18 mouse cellular contexts compared by ENCODE assay signal in the genomic region with DNA sequence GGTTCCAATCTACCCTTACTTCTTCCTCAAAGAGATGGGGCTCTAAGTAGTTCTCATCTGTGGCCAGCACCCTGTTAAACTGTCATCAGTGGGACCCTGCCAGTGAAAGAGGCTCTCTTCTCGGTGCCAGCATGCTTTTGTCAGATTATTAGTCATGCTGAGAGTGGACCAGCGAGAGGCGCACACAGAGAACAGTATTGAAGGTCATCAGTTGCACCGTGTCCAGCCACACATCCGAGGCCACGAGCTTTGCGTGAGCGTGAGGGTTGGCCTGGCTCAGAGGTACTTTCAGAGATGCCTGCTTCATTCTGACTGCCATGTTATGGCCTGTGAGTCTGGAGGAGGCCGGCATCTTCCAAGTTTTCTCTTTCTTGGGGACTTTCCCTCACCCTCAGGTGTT.
A peak's percentile ranks its signal among the peaks of the same experiment; 100 is the strongest.
DNase-seq lines count a peak whose midpoint lies in the region; ATAC-seq and TF ChIP-seq lines count a peak whose summit lies in the region.
"Had no signal": no experiment of that assay in that cellular context is flagged by ENCODE, and none has a peak within 500 bp of the region (broad histone marks: within the 10 kb centered on the region; RNA-seq: fewer than 3 reads in every experiment).

No protein-coding gene starts in this region.

- no peak overlapping the region for H3K4me3 ChIP-seq in intestine, embryonic 14.5 days (ENCODE audit: low read depth, low read length)
- no peak overlapping the region for H3K4me3 ChIP-seq in intestine, postnatal 0 days (ENCODE audit: low read depth, low read length)
- no peak overlapping the region for H3K4me3 ChIP-seq in midbrain, embryonic 10.5 days
- H3K4me3 ChIP-seq: embryonic facial prominence, embryonic 12.5 days; forebrain, embryonic 13.5 days; hindbrain, embryonic 12.5 days had no signal

- 93% methylated on average over 9 of the region's 9 CpGs for WGBS in intestine, embryonic 14.5 days
- 93% methylated on average over 9 of the region's 9 CpGs for WGBS in intestine, postnatal 0 days
- 96% methylated on average over 9 of the region's 9 CpGs for WGBS in midbrain, embryonic 10.5 days

- peak; percentile 23 for DNase-seq in intestine, embryonic 14.5 days (ENCODE audit: low spot score)
- DNase-seq in adrenal gland, adult 2 months = peak; percentile 76
- peak; percentile 60 for DNase-seq in adrenal gland, adult 8-10 months
- peak; percentile 57 to 70 for DNase-seq in adrenal gland, postnatal 36 days
- DNase-seq in midbrain, embryonic 10.5 days (ENCODE audit: low spot score) = no peak
- DNase-seq: cerebellum, adult 2 months; cerebellum, postnatal 10 days; forebrain, postnatal 0 days; gastrocnemius, postnatal 25 days; heart, postnatal 10 days; heart, postnatal 4 days; kidney, adult 18-20 months had no signal

- no peaks in the 10 kb centered on the region for H3K27me3 ChIP-seq in intestine, embryonic 14.5 days (replicated peaks; ENCODE audit: control insufficient read depth, insufficient read depth, low read length)
- no peaks in the 10 kb centered on the region for H3K27me3 ChIP-seq in intestine, postnatal 0 days (replicated peaks; ENCODE audit: control insufficient read depth, insufficient read depth, low read length)
- no peaks in the 10 kb centered on the region for H3K27me3 ChIP-seq in midbrain, embryonic 10.5 days (ENCODE audit: low read depth, poor library complexity, severe bottlenecking)
- H3K27me3 ChIP-seq: embryonic facial prominence, embryonic 12.5 days; forebrain, embryonic 13.5 days; hindbrain, embryonic 12.5 days had no signal

- H3K4me1 ChIP-seq in intestine, embryonic 14.5 days (replicated peaks; ENCODE audit: control insufficient read depth, insufficient read depth, low read length) = 0 out of 2 replicates have a peak, but pooled peaks cover 4% of the 10 kb centered on the region
- H3K4me1 ChIP-seq in intestine, postnatal 0 days (replicated peaks; ENCODE audit: control insufficient read depth, insufficient read depth, low read length) = no peaks in the 10 kb centered on the region
- H3K4me1 ChIP-seq in midbrain, embryonic 10.5 days = no peaks in the 10 kb centered on the region
- H3K4me1 ChIP-seq: embryonic facial prominence, embryonic 12.5 days; forebrain, embryonic 13.5 days; hindbrain, embryonic 12.5 days had no signal

- no peak overlapping the region for H3K9ac ChIP-seq in intestine, embryonic 14.5 days (ENCODE audit: low read length)
- H3K9ac ChIP-seq in intestine, postnatal 0 days (ENCODE audit: low read depth, low read length) = no peak overlapping the region
- H3K9ac ChIP-seq: embryonic facial prominence, embryonic 12.5 days; forebrain, embryonic 13.5 days; forebrain, postnatal 0 days; hindbrain, embryonic 12.5 days had no signal

- H3K27ac ChIP-seq in intestine, embryonic 14.5 days (ENCODE audit: low read depth) = no peak overlapping the region
- H3K27ac ChIP-seq in intestine, postnatal 0 days (ENCODE audit: low read depth, low read length) = no peak overlapping the region
- no peak overlapping the region for H3K27ac ChIP-seq in midbrain, embryonic 10.5 days (replicated peaks)
- H3K27ac ChIP-seq: embryonic facial prominence, embryonic 12.5 days; forebrain, embryonic 13.5 days; hindbrain, embryonic 12.5 days had no signal

- H3K9me3 ChIP-seq in intestine, embryonic 14.5 days (ENCODE audit: control insufficient read depth, low read length) = no peaks in the 10 kb centered on the region
- no peaks in the 10 kb centered on the region for H3K9me3 ChIP-seq in intestine, postnatal 0 days (ENCODE audit: control insufficient read depth)
- no peaks in the 10 kb centered on the region for H3K9me3 ChIP-seq in midbrain, embryonic 10.5 days (replicated peaks)
- H3K9me3 ChIP-seq: embryonic facial prominence, embryonic 12.5 days; forebrain, embryonic 13.5 days; hindbrain, embryonic 12.5 days had no signal

- ATAC-seq in intestine, embryonic 14.5 days (replicated peaks; ENCODE audit: low FRiP score, low TSS enrichment, low read depth) = no peak
- no peak for ATAC-seq in intestine, postnatal 0 days
- ATAC-seq: forebrain, embryonic 13.5 days; forebrain, postnatal 0 days; hindbrain, embryonic 16.5 days; inflammation-experienced regulatory T-cells, adult 6 months had no signal

- H3K4me2 ChIP-seq in intestine, embryonic 14.5 days (ENCODE audit: low read length) = no peak overlapping the region
- no peak overlapping the region for H3K4me2 ChIP-seq in intestine, postnatal 0 days (replicated peaks; ENCODE audit: low read depth)
- H3K4me2 ChIP-seq: embryonic facial prominence, embryonic 12.5 days; forebrain, embryonic 13.5 days; hindbrain, embryonic 12.5 days had no signal

- H3K36me3 ChIP-seq in intestine, embryonic 14.5 days (ENCODE audit: control insufficient read depth, insufficient read depth, low read length) = no peaks in the 10 kb centered on the region
- no peaks in the 10 kb centered on the region for H3K36me3 ChIP-seq in intestine, postnatal 0 days (ENCODE audit: control insufficient read depth, insufficient read depth)
- no peaks in the 10 kb centered on the region for H3K36me3 ChIP-seq in midbrain, embryonic 10.5 days
- H3K36me3 ChIP-seq: embryonic facial prominence, embryonic 12.5 days; hindbrain, embryonic 12.5 days had no signal

- TF ChIP-seq CTCF in intestine, postnatal 0 days (IDR thresholded peaks at IDR 0.05; ENCODE audit: low read depth) = no peak
